Mouse (Mus musculus) hindlimb bud, embryonic 11.5 days (tissue): ENCODE results near the gene Psme1.
A peak's percentile ranks its signal among the peaks of the same experiment; 100 is the strongest.

Source experiments
- DNase-seq: peaks from one replicate; pipeline ENCODE4 v3.0.0-alpha.2; 2012; ENCODE audit warnings: low read depth, low spot score; ENCODE audit errors: extremely low spot score

Gene Psme1

GRCm38 (mm10) chr14:55577871-55578667 is at the start of gene Psme1:
Psme1 (plus strand) TSS chr14:55578123.
- DNase-seq, result no peak

GRCm38 (mm10) chr14:55536116-55536745 is 41.7 kb upstream of the Psme1 start:
- no peak for DNase-seq

GRCm38 (mm10) chr14:55540067-55540786 is 37.7 kb upstream of the Psme1 start, which contains the start of gene Pck2:
Pck2 (plus strand) TSS chr14:55540266.
- DNase-seq, result no peak

DNA sequence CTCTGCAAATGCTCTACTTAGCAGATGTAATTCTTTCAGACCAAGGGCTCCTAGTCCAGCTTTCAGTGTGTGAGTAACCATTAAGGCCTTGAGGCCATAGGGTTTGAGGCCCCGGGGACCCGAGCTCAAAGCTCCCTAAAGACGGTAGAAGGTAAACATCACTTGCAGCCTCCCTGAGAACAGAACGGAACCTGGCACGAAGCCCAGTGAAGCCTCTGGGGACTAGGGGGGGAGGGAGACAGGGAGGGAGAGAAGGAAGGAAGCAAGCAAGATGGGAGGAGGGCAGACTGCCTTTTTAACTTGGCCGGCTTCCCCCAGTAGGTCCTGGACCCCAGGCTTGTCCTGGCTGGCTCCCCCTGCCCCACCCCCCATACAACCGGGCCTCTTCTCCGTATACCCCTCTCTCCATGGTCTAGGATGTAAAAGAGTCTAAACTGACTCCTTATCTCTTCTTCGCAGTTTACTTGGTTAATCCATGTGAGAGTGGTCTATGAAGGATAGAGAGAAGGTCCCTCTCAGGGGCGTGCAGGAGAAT is 37.1 kb upstream of the Psme1 start:
- DNase-seq, result no peak

DNA sequence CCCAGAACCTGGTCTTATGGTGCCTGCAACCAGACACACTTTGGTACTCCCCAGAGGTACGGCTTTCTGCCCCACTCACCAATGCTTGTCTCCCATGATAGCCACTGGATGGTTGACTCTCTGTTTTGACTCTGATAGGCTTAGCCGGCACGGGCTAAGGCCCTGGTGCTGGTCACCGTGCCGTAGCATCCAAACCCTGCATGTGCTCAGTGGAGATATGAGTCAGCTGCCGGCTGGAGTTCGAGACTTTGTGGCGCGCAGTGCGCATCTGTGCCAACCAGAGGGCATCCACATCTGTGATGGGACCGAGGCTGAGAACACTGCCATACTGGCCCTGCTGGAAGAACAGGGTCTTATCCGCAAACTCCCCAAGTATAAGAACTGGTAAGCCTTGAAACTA is 35.7 kb upstream of the Psme1 start:
- DNase-seq, result no peak

- no peak for DNase-seq
These were observed 33.6 kb upstream of the Psme1 start for GRCm38 (mm10) chr14:55544334-55544733.

GRCm38 (mm10) chr14:55550191-55550590 is 27.7 kb upstream of the Psme1 start:
- DNase-seq, result no peak

GRCm38 (mm10) chr14:55551347-55551746 is 26.6 kb upstream of the Psme1 start:
- no peak for DNase-seq

DNA sequence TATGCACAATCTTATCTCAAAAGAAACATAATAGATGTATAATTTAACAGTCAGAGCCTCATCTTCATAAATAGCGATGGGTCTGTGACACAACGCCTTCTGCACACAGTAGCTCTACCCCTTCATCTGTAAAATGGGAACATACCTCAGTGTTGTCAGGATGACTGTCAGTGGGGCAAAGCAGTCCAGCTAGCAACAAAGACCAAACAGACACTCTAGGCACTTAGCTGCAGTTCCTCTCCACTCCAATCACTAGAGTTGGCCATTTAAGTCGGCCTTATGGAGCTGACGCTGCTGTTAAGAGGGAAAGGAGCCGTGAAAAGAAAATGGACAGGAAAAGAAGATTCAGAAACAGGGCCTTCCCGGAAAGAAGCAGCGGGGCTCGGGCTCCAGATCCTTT is 26.1 kb upstream of the Psme1 start:
- DNase-seq, result no peak

- no peak for DNase-seq
These were observed 23.3 kb upstream of the Psme1 start for GRCm38 (mm10) chr14:55554635-55555034.

GRCm38 (mm10) chr14:55555788-55556187 is 22.1 kb upstream of the Psme1 start:
- DNase-seq, result no peak

GRCm38 (mm10) chr14:55557003-55557402 is 20.9 kb upstream of the Psme1 start:
- DNase-seq, result no peak

GRCm38 (mm10) chr14:55557587-55557986 is 20.3 kb upstream of the Psme1 start:
- no peak for DNase-seq

- DNase-seq, result no peak
These were observed 19.0 kb upstream of the Psme1 start for GRCm38 (mm10) chr14:55558740-55559448.

DNA sequence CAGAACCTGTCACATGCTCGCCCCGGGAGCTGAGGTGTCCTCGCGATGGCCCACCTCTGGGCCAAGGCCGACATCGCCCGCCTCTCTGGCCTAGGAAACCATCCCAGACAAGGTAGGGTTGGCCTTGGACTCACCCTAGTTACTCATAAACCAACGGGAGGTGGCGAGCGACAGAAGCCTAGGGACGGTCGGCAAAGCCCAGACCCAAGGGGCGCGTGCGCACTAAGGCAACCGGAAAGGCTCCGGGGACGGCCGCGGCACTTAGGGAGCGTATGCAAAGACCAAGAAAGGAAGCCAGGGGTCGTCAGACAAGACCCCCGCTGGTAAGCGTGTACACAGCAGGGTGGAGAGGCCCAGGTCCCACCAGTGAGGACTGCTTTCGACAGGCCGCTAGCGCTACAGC is 18.1 kb upstream of the Psme1 start, which contains the start of gene Dcaf11:
Dcaf11 (plus strand) TSS at position 208 of the 403 bp plus-strand sequence.
- DNase-seq, result peak; percentile 73

DNA sequence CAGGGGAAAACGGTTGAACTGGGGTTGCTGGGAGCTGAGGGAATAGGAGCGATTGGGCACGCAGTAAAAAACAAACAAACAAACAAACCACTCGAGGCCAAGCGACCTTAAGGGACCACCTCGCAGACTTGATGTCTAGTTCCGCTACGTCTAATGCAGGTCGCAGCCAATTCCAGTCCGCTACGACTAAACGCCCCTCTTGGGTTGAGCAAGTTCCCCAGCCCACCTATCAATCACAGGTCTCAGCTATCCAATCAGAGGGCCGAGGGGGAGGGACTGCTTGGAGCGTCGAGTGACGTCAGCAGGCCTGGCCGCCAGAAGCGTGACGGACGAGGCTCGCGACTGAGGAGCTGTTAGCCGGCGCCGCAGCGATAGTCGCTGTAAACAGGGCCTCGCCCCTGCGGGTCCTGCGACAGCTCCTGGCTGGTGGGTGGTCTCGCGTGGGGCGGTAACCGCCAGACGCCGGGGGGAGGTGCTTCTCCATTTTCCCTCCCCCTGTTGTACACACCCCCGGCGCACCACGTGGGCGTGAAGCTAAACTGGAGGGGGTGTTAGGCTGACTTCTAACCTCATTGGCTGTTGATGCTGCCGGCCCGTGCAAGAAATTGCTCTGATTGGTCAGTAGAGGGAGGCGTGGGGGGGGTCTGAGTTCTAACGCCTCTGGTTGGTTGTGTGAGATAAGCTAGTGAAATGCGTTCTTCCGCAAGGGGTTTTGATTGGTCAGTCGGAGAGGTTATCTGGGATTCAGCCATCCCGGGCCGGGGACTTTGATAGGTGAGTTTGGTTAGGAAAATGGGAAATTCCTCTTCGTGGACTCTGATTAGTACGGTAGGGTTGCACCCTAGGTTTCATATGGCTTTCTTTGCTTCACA is 17.5 kb upstream of the Psme1 start, which contains the start of gene A730061H03Rik:
A730061H03Rik (minus strand) TSS at position 205 of the 872 bp plus-strand sequence.
- DNase-seq, result peak; percentile 95

- no peak for DNase-seq
These were observed 16.1 kb upstream of the Psme1 start for GRCm38 (mm10) chr14:55561860-55562259.

DNA sequence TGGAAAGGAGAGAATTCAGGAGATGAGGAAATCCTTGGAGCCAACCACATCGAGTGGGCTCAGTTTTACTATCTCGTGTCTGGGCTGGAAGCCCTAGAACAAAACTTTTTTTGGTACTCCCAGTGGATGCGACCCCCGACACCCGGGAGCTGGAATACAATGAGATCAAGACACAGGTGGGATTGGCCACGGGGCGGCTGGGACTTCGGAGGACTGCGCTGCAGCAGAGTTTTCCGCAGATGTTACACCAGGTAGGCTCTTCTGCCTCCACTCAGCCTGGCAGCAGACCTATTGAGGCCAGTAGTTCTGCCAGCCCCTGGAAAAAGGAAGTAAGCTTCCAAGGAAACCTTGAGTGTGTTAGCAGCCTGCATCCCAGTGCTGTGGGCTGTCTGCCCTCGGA is 14.7 kb upstream of the Psme1 start:
- DNase-seq, result no peak

- no peak for DNase-seq
These were observed 12.2 kb upstream of the Psme1 start for GRCm38 (mm10) chr14:55565748-55566147.

DNA sequence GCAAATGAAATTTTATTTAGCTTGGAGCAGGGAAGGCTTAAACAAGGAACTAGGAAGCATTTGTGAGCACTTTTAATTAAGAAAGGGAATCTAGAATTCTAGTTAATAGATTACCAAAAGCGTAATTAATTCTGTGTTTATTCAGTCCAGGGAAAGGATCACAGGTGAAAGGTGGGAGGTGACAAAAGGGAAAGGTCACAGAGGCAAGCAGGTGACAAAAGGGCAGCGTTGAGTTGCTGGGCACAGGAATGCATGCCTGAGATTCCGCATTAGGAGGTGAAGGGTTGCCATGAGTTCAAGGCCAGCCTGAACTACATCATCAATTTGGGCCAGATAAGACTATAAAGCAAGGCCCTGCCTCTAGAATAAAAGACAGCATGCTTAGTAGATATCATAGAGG is 10.4 kb upstream of the Psme1 start:
- DNase-seq, result no peak
